Mouse (Mus musculus): Measurements from ENCODE around the gene Usp25. TPM values are rescaled to one million over a fixed set of nuclear protein-coding genes. Genes with fewer than 3 reads are reported as not detected.

Gene Usp25
- polyA plus RNA-seq, 1 experiment from 2014 or later, result 8.5 TPM

GRCm38 (mm10) chr16:77028687-77029417 lies 15.3 kb downstream of the Usp25 start:
- Histone ChIP-seq H3K27me3 (ENCODE audit: control insufficient read depth, insufficient read depth, low read depth, low read length) (no peaks in the 10 kb centered on the region), H3K27ac (ENCODE audit: low read length) (no peak overlapping the region), H3K36me3 (ENCODE audit: control insufficient read depth, insufficient read depth, low read length) (0 out of 2 replicates have a peak, but pooled peaks cover 2% of the 10 kb centered on the region), H3K4me1 (ENCODE audit: control insufficient read depth, insufficient read depth, low read length) (peaks cover 9% of the 10 kb centered on the region; the same call in 1 of the 2 replicates), H3K9me3 (replicated peaks; ENCODE audit: control insufficient read depth, low read length, poor library complexity, severe bottlenecking) (no peaks in the 10 kb centered on the region), H3K9ac (ENCODE audit: low read depth, low read length) (no peak overlapping the region), H3K4me2 (ENCODE audit: low read length) (no peak overlapping the region), H3K4me3 (ENCODE audit: low read depth, low read length) (no peak overlapping the region)
- ATAC-seq, result 0 out of 2 replicates have a peak, but pooled peaks have one; percentile 21
- WGBS, result 70% methylated on average over 10 of the region's 10 CpGs

- Histone ChIP-seq H3K4me2 (ENCODE audit: low read length) (no peak overlapping the region), H3K36me3 (ENCODE audit: control insufficient read depth, insufficient read depth, low read length) (no peaks in the 10 kb centered on the region), H3K27ac (ENCODE audit: low read length) (no peak overlapping the region), H3K4me3 (ENCODE audit: low read depth, low read length) (no peak overlapping the region), H3K9ac (ENCODE audit: low read depth, low read length) (no peak overlapping the region), H3K27me3 (ENCODE audit: control insufficient read depth, insufficient read depth, low read depth, low read length) (no peaks in the 10 kb centered on the region), H3K9me3 (replicated peaks; ENCODE audit: control insufficient read depth, low read length, poor library complexity, severe bottlenecking) (no peaks in the 10 kb centered on the region), H3K4me1 (ENCODE audit: control insufficient read depth, insufficient read depth, low read length) (peaks cover 9% of the 10 kb centered on the region; the same call in 1 of the 2 replicates)
- 0 out of 2 replicates have a peak, but pooled peaks have one; percentile 39 for ATAC-seq
- 76% methylated on average over 2 of the region's 2 CpGs for WGBS
Observed at GRCm38 (mm10) chr16:77030435-77030834, 16.9 kb downstream of the Usp25 start.

- Histone ChIP-seq H3K9ac (ENCODE audit: low read depth, low read length) (no peak overlapping the region), H3K9me3 (replicated peaks; ENCODE audit: control insufficient read depth, low read length, poor library complexity, severe bottlenecking) (no peaks in the 10 kb centered on the region), H3K36me3 (ENCODE audit: control insufficient read depth, insufficient read depth, low read length) (no peaks in the 10 kb centered on the region; the same call in 1 of the 2 replicates), H3K4me1 (ENCODE audit: control insufficient read depth, insufficient read depth, low read length) (peaks cover 6% of the 10 kb centered on the region; the same call in 1 of the 2 replicates), H3K4me3 (ENCODE audit: low read depth, low read length) (no peak overlapping the region), H3K27me3 (ENCODE audit: control insufficient read depth, insufficient read depth, low read depth, low read length) (no peaks in the 10 kb centered on the region), H3K4me2 (ENCODE audit: low read length) (no peak overlapping the region), H3K27ac (ENCODE audit: low read length) (no peak overlapping the region)
- 76% methylated on average over 5 of the region's 5 CpGs for WGBS
- ATAC-seq, result no peak
Observed at GRCm38 (mm10) chr16:77034329-77034728, 20.8 kb downstream of the Usp25 start.

- 88% methylated on average over 8 of the region's 8 CpGs for WGBS
- H3K9me3 ChIP-seq (replicated peaks; ENCODE audit: control insufficient read depth, low read length, poor library complexity, severe bottlenecking), result no peaks in the 10 kb centered on the region
- H3K4me3 ChIP-seq (ENCODE audit: low read depth, low read length), result no peak overlapping the region
- H3K9ac ChIP-seq (ENCODE audit: low read depth, low read length), result no peak overlapping the region
- no peak overlapping the region for H3K4me2 ChIP-seq (ENCODE audit: low read length)
- no peaks in the 10 kb centered on the region for H3K27me3 ChIP-seq (ENCODE audit: control insufficient read depth, insufficient read depth, low read depth, low read length)
- ATAC-seq, result no peak
- peaks cover 6% of the 10 kb centered on the region; the same call in 1 of the 2 replicates for H3K4me1 ChIP-seq (ENCODE audit: control insufficient read depth, insufficient read depth, low read length)
- no peaks in the 10 kb centered on the region; the same call in 1 of the 2 replicates for H3K36me3 ChIP-seq (ENCODE audit: control insufficient read depth, insufficient read depth, low read length)
- no peak overlapping the region for H3K27ac ChIP-seq (ENCODE audit: low read length)
Observed at GRCm38 (mm10) chr16:77034751-77035150, 21.2 kb downstream of the Usp25 start.

GRCm38 (mm10) chr16:77041573-77041972 lies 28.1 kb downstream of the Usp25 start:
- no peak for ATAC-seq
- H3K36me3 ChIP-seq (ENCODE audit: control insufficient read depth, insufficient read depth, low read length), result no peaks in the 10 kb centered on the region; the same call in 1 of the 2 replicates
- no peaks in the 10 kb centered on the region for H3K4me1 ChIP-seq (ENCODE audit: control insufficient read depth, insufficient read depth, low read length)
- H3K4me2 ChIP-seq (ENCODE audit: low read length), result no peak overlapping the region
- no peak overlapping the region for H3K4me3 ChIP-seq (ENCODE audit: low read depth, low read length)
- H3K9me3 ChIP-seq (replicated peaks; ENCODE audit: control insufficient read depth, low read length, poor library complexity, severe bottlenecking), result no peaks in the 10 kb centered on the region
- no peak overlapping the region for H3K27ac ChIP-seq (ENCODE audit: low read length)
- H3K27me3 ChIP-seq (ENCODE audit: control insufficient read depth, insufficient read depth, low read depth, low read length), result no peaks in the 10 kb centered on the region
- 92% methylated on average over 5 of the region's 5 CpGs for WGBS
- no peak overlapping the region for H3K9ac ChIP-seq (ENCODE audit: low read depth, low read length)

- no peaks in the 10 kb centered on the region for H3K4me1 ChIP-seq (ENCODE audit: control insufficient read depth, insufficient read depth, low read length)
- H3K27ac ChIP-seq (ENCODE audit: low read length), result no peak overlapping the region
- no peaks in the 10 kb centered on the region for H3K9me3 ChIP-seq (replicated peaks; ENCODE audit: control insufficient read depth, low read length, poor library complexity, severe bottlenecking)
- H3K27me3 ChIP-seq (ENCODE audit: control insufficient read depth, insufficient read depth, low read depth, low read length), result no peaks in the 10 kb centered on the region
- H3K4me3 ChIP-seq (ENCODE audit: low read depth, low read length), result no peak overlapping the region
- no peak overlapping the region for H3K4me2 ChIP-seq (ENCODE audit: low read length)
- H3K36me3 ChIP-seq (ENCODE audit: control insufficient read depth, insufficient read depth, low read length), result no peaks in the 10 kb centered on the region
- 93% methylated on average over 5 of the region's 5 CpGs for WGBS
- no peak for ATAC-seq
- H3K9ac ChIP-seq (ENCODE audit: low read depth, low read length), result no peak overlapping the region
Observed at GRCm38 (mm10) chr16:77043499-77043898, 30.0 kb downstream of the Usp25 start.

GRCm38 (mm10) chr16:77054184-77054583 lies 40.7 kb downstream of the Usp25 start:
- ATAC-seq, result no peak
- H3K4me2 ChIP-seq (ENCODE audit: low read length), result no peak overlapping the region

GRCm38 (mm10) chr16:77055519-77056159 lies 42.1 kb downstream of the Usp25 start:
- WGBS, result 83% methylated on average over 8 of the region's 8 CpGs
- no peak overlapping the region for H3K9ac ChIP-seq (ENCODE audit: low read depth, low read length)
- H3K27me3 ChIP-seq (ENCODE audit: control insufficient read depth, insufficient read depth, low read depth, low read length), result no peaks in the 10 kb centered on the region
- H3K9me3 ChIP-seq (replicated peaks; ENCODE audit: control insufficient read depth, low read length, poor library complexity, severe bottlenecking), result no peaks in the 10 kb centered on the region
- no peak overlapping the region for H3K4me2 ChIP-seq (ENCODE audit: low read length)
- no peak overlapping the region for H3K4me3 ChIP-seq (ENCODE audit: low read depth, low read length)
- no peaks in the 10 kb centered on the region for H3K36me3 ChIP-seq (ENCODE audit: control insufficient read depth, insufficient read depth, low read length)
- no peak for ATAC-seq
- H3K27ac ChIP-seq (ENCODE audit: low read length), result no peak overlapping the region
- no peaks in the 10 kb centered on the region; the same call in 1 of the 2 replicates for H3K4me1 ChIP-seq (ENCODE audit: control insufficient read depth, insufficient read depth, low read length)

More at GRCm38 (mm10) chr16:77054184-77054583, 40.7 kb downstream of the Usp25 start:
- Histone ChIP-seq H3K27ac (ENCODE audit: low read length) (no peak overlapping the region), H3K9ac (ENCODE audit: low read depth, low read length) (no peak overlapping the region), H3K36me3 (ENCODE audit: control insufficient read depth, insufficient read depth, low read length) (no peaks in the 10 kb centered on the region), H3K4me1 (ENCODE audit: control insufficient read depth, insufficient read depth, low read length) (no peaks in the 10 kb centered on the region; the same call in 1 of the 2 replicates), H3K9me3 (replicated peaks; ENCODE audit: control insufficient read depth, low read length, poor library complexity, severe bottlenecking) (no peaks in the 10 kb centered on the region), H3K27me3 (ENCODE audit: control insufficient read depth, insufficient read depth, low read depth, low read length) (no peaks in the 10 kb centered on the region), H3K4me3 (ENCODE audit: low read depth, low read length) (no peak overlapping the region)
- WGBS, result 93% methylated on average over 2 of the region's 2 CpGs

- H3K36me3 ChIP-seq (ENCODE audit: control insufficient read depth, insufficient read depth, low read length), result no peaks in the 10 kb centered on the region
- 49% methylated on average over 8 of the region's 8 CpGs for WGBS
- H3K9ac ChIP-seq (ENCODE audit: low read depth, low read length), result no peak overlapping the region
- no peak overlapping the region for H3K4me2 ChIP-seq (ENCODE audit: low read length)
- no peaks in the 10 kb centered on the region for H3K9me3 ChIP-seq (replicated peaks; ENCODE audit: control insufficient read depth, low read length, poor library complexity, severe bottlenecking)
- H3K4me3 ChIP-seq (ENCODE audit: low read depth, low read length), result no peak overlapping the region
- no peak overlapping the region for H3K27ac ChIP-seq (ENCODE audit: low read length)
- no peaks in the 10 kb centered on the region for H3K27me3 ChIP-seq (ENCODE audit: control insufficient read depth, insufficient read depth, low read depth, low read length)
- no peak for ATAC-seq
- H3K4me1 ChIP-seq (ENCODE audit: control insufficient read depth, insufficient read depth, low read length), result no peaks in the 10 kb centered on the region; the same call in 1 of the 2 replicates
Observed at GRCm38 (mm10) chr16:77056160-77056520, 42.6 kb downstream of the Usp25 start.
